Mouse (Mus musculus): ENCODE measurements at regions not wholly inside any gene's neighbourhood (a gene's known extent, or its start where the extent isn't known, plus 50 kb on each side); places are given as distances from the start of the nearest gene placed in this dataset.
A peak's percentile ranks its signal among the peaks of the same experiment; 100 is the strongest.

DNA sequence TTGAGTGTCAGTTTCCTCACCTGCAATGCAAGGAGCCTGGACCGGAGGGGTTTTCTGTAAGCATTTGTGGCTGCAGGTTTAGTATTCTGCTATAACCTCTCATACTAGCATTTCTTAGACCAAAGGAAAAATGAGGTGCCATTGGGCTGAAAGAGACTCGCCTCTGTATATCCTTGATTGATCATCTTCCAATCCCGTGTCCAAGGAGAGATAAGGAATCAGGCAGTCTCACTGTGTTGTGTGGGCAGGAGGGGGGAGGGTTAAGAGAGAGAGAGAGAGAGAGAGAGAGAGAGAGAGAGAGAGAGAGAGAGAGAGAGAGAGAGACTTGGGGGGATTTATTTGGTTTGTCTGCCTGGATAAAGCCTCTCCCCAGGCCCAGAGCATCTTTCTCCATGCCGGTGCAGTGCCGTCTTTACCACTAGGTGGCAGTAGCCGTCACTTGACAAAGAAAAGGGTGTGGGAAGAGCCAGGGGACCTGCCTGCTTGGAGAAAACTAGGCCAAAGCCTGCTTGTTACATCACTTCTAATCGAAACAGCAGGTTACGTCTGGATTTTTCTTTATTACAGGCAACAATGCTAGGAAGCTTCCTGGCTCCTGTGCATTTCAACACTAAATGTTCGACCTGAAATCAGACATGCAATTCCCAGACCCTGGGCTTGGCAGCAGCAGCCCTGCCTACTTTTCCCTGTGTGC, 56.1 kb upstream of the Ces5a start:
- DNase-seq (ENCODE audit: low read depth in 2 of 2, low spot score in 2 of 2), result peak in 1 of 2 experiments; percentile 4

GRCm38 (mm10) chr8:93592302-93592651, 56.6 kb upstream of the Ces5a start:
- DNase-seq (ENCODE audit: low read depth in 2 of 2, low spot score in 2 of 2), result no peak

DNA sequence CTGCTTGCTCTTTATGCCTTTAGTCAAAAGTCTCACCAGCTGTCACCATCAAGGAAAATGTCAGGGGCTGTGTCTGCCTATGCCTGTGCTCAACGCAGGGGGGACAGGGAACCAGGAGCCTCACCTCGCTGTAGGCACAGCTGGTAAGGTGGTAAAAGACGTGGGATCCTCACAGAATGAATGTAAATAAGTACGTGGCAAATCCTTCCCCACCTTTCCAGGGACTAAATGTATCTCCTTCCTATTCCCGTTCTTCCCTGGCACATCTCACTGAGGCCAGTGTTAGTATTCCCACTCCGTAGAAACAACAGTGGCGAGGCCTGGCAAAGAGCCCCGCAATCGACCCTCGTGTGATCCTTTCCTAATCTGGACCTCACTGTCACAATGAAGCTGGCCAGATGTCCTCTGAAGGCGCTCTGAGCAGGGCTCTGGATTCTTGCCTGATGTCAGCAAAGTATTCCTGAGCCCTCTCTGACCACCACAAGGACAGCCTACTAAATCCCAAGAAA, 63.0 kb upstream of the Ces5a start:
- DNase-seq (ENCODE audit: low read depth in 2 of 2, low spot score in 2 of 2), result no peak

GRCm38 (mm10) chr8:93599306-93599705, 63.7 kb upstream of the Ces5a start:
- DNase-seq (ENCODE audit: low read depth in 2 of 2, low spot score in 2 of 2), result no peak

DNA sequence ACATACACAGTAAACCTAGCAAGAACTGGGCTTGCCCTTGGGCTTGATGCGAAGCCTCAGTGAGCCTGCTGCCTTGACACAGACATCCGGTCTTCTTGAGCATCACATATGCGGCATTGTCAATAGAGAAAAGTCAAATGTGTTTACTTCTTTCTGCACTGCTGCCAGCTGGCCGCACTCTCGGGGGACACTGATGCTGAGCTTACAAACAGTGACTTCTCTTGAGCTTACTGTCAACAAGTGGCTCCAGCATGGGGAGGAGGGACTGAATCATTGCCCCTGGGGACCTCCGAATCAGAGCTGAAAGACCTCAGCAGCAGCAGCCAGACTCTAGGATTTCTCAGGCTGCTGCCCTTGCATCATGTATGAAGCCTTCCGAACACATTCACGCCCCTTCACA, 64.1 kb upstream of the Ces5a start:
- DNase-seq (ENCODE audit: low read depth in 2 of 2, low spot score in 2 of 2), result no peak

DNA sequence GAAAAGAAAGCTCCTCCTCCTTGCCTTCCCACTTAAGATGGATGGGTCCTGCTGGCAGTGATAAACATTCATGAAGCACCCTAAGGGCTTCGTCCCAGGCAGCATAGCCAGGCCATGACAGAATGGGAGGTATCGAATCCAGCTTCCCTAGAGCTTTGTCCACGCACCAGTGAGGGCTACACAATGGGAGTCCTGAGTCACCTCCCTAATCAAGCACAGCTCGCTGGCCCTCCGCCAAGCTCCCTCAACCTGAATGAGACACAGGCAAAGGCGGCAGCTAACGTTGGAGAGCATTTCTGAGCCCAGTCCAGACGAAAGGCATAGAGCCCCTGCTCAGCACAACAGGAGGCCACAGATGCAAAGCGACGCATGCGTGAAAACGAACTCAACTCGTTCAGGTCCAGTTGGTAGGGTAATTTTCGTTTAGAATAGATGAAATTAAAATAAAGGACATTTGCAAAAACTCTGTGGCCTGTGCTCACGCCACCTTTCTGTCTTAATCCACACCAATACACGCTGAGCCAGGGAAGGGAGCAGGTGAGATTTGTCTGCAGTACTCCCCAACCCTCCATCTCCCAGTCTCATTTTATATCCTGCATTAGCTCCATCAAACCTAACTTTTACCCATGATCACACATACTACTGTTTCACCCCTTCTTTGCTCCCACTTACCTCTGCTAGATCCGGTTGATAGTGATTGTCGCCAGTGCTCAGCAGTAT, 91.3 kb upstream of the Ces5a start:
- no peak for DNase-seq (ENCODE audit: low read depth in 2 of 2, low spot score in 2 of 2)

DNA sequence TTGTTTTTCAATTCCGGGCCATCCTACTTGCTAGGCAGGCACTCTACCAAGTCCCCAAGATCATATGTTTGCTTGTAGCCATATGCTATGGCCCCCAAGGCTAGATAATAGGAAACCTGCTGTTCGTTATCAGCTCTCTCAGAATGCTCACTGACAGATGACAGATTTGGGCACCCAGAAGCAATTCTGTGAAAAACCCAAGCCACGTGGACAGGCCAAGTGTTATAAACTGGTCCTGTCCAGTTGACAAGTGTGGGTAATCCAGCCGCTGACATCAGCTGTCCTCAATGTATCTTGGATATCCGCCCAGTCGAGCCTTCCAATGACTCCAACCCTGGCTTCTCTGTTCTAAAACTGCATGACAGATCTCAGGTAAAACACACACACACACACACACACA, 92.0 kb upstream of the Ces5a start:
- DNase-seq (ENCODE audit: low read depth in 2 of 2, low spot score in 2 of 2), result no peak

- no peak for DNase-seq (ENCODE audit: low read depth in 2 of 2, low spot score in 2 of 2)
Observed at GRCm38 (mm10) chr8:93632896-93633295, 97.3 kb upstream of the Ces5a start.

GRCm38 (mm10) chr8:93642770-93643169, 107.1 kb upstream of the Ces5a start:
- no peak for DNase-seq (ENCODE audit: low read depth in 2 of 2, low spot score in 2 of 2)

DNA sequence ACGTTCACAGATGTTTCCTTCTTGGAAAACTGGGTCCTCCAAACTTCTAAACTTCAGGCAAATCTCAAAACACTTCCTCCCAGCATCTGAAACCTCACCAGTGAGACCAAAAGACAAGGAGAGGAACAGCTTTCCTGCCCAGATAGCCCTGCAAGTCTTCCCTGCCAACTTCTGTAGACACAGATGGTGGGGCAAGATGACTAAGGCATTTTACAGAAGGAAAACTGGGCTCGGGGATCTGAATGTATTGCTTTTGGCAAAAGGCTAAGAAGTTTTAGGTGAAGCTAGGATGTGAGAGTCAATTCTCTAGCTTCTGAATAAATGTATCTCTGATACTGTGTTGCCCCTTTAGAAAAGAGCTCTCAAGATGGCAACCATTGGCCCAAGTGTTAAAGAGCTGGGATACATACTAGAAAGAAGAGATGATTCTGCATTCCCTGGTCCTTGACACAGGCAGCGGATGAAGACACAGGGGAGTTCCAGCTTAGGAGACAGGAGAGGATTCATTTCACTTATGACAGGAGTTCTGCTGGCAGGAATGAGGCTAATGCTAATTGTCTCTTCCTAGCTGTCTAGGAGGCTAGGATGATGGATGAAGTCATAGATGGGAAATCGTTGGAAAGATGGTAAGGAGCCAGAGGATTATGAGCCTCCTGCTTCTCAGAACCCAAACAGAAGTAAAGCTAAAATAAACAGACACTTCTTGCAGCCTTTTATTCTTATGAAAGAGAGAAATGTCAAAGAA, 108.0 kb upstream of the Ces5a start:
- no peak for DNase-seq (ENCODE audit: low read depth in 2 of 2, low spot score in 2 of 2)

DNA sequence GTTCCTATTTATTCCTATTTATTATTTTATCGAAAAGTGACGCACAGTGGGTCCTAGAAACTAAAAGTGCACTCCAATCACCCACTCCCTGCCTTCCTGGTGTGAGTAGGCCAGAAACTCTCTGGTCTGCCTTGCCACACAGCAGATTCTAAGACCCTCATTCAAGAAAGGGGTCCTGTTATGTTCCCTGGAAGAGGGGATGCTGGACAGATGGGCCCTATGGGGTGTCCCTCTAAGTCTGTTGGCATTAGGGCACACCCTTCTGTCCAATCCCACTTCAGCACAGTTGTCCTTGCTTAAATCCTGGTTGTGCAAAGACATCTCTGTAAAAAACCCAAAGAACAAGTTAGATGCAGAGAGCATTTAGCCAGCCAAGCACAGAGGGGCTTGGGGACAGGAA, 117.8 kb upstream of the Ces5a start:
- no peak for DNase-seq (ENCODE audit: low read depth in 2 of 2, low spot score in 2 of 2)

DNA sequence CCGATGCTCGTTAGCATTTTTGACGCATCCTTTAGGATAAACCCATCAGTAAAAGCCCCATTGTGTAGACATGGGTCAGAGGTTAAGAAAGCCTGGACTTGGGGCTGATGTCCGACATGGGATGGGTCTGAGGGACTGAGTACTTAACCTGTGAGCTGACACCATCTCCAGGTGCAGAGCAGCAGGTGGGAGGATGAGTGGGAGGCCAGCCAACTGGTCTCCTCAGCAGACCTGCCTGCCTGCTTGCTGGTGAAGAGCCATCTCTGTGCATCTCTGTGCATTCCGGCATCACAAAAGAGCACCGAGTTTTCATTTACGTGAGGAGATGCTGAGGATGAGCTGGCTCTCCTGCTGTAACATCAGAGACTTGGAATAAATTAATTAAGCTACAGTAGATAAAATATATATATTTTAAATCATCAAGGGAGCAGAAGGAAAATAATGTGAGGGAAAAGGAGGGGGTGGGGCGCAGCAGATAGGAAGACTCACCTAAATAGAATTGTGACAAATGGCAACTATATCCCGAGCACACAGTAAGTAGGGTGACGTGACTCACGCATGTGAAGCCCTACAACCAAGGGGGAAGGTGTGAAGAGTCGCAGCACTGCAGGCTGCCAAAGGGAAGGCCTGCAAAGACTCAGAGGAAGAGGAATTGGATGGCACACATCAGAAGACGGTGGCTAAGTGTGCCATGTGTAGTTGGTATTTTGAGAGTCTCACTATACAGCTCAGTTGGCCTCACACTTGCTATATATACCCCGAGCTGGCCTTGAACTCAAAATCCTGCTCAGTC, 118.5 kb upstream of the Ces5a start:
- no peak for DNase-seq (ENCODE audit: low read depth in 2 of 2, low spot score in 2 of 2)

DNA sequence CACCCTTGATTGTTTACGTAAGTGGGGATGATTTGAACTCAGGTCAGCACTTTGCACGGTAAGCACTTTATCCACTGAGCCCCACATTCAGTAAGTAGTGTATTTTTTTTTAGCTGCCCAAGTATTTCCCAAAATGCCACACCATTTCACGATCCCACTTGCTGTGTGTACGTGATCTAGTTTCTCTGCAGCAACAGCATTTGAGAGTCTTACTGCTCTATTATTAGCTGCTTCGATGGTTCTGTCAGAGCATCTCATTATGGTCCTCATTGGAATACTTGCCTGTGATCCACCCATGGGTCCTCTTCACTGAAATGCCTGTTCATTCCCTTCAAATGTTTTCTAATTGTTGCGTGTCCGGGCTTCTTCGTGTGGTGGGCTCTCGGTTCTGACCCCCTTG, 120.1 kb upstream of the Ces5a start:
- no peak for DNase-seq (ENCODE audit: low read depth in 2 of 2, low spot score in 2 of 2)

DNA sequence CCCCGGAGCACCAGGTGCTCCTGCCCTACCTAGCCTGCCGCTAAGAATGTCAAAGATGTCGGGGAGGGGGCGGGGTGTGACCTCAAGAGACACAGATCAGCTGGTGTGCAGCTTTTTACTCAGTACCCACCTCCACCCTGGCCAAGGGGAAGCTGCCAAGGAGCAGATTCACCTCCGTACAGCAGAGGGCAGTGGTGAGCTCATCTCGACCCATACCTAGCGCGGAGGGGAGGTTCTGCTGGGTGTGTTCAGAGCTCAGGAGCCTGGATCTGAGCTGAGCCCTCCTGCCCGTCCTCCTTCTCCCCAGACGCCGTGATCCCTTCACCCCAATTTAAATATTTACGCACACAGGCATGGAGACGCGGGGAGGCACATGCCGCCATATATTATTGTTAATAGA, 126.1 kb upstream of the Ces5a start:
- DNase-seq (ENCODE audit: low read depth in 2 of 2, low spot score in 2 of 2), result peak; percentile 1

- DNase-seq (ENCODE audit: low read depth in 2 of 2, low spot score in 2 of 2), result no peak
Observed at GRCm38 (mm10) chr8:93662219-93662618, 126.6 kb upstream of the Ces5a start.

GRCm38 (mm10) chr8:93663851-93664250, 128.2 kb upstream of the Ces5a start:
- no peak for DNase-seq (ENCODE audit: low read depth in 2 of 2, low spot score in 2 of 2)

- DNase-seq (ENCODE audit: low read depth in 2 of 2, low spot score in 2 of 2), result no peak
Observed at GRCm38 (mm10) chr8:93668306-93668705, 132.7 kb upstream of the Ces5a start.

GRCm38 (mm10) chr8:93674721-93675120, 135.0 kb upstream of the Gnao1 start:
- DNase-seq (ENCODE audit: low read depth in 2 of 2, low spot score in 2 of 2), result no peak

- no peak for DNase-seq (ENCODE audit: low read depth in 2 of 2, low spot score in 2 of 2)
Observed at GRCm38 (mm10) chr8:93683773-93684391, 125.9 kb upstream of the Gnao1 start.

DNA sequence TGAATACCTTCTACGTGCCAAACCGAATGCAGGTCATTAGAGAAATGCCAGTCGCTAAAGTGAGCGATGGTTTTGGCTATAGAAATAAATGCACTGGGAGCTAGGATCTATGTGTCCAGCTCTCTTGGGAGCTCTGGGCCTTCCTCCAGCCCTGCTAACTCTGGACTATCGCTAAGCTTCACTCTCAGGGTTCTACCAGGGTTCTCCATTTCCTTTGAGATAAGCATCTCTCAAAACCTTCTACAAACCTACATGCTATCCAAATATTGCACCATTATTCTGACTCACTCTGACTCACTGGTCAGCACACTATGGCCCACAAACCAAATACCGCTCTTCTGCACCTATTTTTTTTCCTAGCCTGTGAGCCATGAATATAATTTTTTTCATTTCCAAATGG, 125.4 kb upstream of the Gnao1 start:
- DNase-seq (ENCODE audit: low read depth in 2 of 2, low spot score in 2 of 2), result no peak

DNA sequence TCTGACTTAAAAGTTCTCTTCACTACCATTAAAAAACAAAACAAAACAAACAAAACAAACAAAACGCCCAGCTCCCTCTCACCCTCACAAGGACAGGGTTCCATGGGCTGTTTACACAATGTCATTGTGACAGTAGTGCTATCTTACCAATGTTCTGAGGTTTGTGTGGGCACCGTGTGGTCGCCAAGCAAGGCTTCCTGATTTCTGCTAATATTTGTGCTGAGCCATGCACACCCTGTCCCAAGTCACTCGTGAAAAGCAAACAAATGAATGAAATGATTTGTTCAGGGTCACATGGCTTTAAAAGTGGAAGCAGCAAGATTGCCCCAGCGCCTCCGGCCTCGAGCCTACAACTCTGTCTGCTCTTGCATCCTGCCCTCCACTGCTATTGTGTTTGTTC, 120.9 kb upstream of the Gnao1 start:
- DNase-seq (ENCODE audit: low read depth in 2 of 2, low spot score in 2 of 2), result no peak

All from CD8-positive naive resting alpha-beta T cell, adult 2 months (primary cell).